Mouse (Mus musculus) retina, adult 2 months (tissue): ENCODE results near the gene Pak2.
"Not testable (repeated sequence)": the region's sequence is repeated elsewhere in the genome, so short reads cannot be mapped to it uniquely, and the experiment has no call there.

Experiments
- DNase-seq: peaks from one replicate; pipeline ENCODE4 v3.0.0-alpha.2; 2012; ENCODE audit warnings: low read depth, low spot score

The Pak2 gene

DNA sequence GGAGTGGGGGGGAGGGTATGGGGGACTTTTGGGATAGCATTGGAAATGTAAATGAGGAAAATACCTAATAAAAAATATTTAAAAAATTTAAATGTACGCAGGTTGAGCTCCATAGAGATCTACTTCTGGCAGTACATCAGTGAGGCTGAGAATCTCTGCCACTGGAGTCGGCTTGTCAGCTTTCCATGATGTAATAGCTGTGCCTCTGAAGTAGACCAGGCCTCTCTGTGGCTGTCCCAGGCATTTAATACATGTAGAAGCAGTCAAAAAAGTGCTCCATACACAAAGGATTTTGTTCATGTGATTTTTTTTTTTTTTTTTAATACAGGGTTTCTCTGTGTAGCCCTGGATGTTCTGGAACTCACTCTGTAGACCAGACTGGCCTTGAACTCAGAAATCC is 18.6 kb upstream of the Pak2 start:
- not testable (repeated sequence) for DNase-seq

DNA sequence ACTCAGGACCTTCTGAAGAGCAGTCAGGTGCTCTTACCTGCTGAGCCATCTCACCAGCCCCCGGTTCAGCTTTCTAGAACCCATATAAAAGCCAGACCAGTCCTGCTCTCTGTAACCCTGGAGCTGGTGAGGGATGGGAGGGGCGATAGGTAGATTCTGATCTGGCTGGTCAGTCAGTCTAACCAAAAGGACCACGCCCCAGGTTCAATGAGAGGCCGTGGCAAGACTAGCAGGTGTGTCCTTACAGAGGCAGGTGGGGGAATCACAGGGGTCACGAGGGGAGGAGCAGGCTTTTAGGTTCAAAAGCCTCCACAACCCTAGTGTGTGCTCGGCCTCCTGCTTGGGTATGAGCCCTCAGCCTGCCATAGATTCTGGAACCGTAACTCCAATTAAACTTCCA is 12.3 kb upstream of the Pak2 start:
- DNase-seq: no peak

DNA sequence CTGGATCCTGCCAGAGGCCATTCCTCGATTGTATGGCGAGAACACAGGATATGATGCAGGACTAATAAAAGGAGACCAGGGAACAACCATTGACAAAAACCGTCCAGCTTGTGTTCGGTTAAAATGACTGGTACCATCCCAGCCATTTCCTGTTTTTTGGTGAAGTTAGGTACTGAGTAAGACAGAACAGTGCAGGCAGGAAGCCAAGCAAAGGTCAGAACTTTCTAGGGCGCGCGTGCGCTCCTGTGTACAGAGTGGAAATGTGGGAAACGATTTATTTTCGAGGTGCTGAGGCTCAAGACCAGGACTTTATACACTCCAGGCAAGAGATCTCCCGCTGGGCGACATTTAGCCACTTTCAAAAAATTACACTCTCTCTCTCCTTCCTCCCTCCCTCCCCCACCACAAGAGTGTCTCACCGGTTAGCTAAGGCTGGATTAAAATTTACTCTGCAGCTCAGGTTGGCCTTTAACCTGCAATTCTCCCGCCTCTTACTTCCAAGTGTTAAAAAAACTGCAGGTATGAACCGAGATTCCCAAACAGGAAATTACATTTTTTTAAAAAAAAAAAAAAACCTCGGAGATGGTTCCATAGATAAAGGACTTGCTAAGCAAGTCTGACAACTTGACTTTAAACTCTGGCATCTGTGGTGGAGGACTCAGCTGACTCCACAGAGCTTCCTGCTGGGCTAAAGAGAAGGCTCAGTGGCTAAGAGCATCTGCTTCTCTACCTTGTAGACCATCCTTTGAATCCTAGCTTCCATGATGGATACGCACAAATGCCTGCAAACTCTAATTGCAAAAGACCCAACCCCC is 8.7 kb upstream of the Pak2 start:
- DNase-seq: no peak

DNA sequence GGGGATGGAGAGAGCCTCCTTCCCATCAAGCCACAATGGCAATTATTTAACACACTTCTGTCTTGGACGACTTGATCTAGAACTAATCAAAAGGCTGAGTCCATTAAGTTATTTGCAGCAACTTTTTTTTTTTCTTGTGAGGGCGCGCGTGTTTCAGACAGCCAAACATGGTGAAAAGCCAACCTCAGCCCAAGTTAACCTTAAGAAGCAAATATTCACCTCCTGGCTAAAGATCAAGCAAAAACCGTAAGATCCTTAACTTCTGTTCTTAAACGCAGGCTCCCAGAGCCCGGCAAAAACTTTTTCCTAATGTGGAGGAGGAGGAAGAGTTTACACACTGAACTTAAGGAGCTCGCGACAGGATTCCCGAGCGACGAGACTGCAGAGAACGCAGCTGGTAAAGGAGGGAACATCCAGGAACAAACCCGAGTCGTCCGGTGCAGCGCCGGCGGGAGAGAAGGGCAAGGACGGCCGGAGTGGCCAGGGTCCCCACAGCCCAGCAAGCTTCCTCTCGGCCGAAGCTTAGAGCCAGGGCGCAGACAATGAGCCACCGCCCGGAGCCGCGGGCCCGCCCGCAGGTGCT is 643 bp downstream of the Pak2 start:
- DNase-seq: no peak

DNA sequence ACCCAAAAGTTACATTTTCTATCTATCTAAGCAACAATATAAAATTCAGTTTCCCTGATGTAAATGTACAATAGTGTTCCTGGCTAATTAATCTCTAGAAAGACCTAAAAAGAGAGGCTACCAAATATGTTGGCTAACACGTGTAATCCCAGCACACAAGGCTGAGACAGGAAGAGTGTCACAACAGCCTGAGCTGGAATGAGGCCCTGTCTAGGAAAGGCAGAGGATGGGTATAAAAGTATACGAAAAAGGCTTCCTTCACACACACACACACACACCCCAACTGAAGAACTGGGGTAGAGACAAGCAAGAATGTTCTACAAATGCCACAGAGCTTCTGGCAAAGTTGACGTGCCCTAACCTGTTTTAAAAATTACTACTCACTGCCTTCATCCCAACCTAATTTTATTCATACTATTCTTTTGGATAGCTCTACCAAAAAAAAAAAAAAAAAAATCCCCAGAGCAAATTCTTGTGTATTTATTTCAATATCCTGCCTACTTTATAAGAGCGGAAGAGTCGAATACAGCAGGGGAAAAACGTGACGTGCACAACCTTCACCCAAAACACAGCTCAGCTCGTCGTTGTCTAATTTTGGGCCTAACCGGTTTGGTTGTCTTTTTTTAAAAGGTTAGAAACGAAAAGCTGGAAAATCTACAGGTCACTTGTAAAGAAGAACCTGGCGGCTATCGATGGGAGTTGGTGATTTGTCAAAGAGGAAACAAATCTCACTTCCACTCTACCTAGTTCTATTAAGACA is 1.3 kb downstream of the Pak2 start:
- DNase-seq: no peak

DNA sequence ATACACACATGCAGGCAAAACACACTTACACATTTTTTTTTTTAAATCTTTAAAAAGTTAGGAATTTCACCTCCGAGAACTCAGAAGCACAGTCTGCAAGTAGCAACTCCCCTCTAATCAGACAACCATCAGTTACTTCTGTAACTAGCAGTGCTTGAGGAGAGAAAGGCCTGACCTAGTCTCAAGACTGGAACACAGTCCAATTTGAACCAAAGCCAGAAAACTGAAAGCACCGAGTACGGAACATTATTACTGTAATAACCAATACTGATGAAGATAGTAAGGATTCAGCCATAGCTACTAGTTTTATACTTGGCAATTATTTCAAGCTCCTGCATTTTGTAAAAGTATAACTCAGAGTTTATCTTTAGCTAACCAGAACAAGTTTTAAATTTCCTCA is 2.7 kb downstream of the Pak2 start:
- DNase-seq: no peak

DNA sequence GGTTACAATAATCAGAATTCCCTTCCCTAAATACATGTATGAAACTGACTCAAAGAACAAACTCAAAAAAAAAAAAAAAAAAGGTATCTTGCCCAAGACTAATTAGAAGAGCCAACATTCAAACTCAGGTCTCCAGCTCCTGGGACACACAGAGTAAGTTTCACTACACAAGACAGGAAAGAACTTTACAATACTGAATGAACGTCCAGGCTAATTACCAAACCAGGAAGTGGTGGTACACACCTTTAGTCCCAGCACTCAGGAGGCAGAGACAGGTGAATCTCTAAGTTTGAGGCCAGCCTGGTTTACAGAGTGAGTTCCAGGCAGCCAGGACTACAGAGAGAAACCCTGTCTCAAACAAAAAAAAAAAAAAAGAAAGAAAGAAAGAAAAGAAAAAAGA is 3.4 kb downstream of the Pak2 start:
- DNase-seq: no peak

DNA sequence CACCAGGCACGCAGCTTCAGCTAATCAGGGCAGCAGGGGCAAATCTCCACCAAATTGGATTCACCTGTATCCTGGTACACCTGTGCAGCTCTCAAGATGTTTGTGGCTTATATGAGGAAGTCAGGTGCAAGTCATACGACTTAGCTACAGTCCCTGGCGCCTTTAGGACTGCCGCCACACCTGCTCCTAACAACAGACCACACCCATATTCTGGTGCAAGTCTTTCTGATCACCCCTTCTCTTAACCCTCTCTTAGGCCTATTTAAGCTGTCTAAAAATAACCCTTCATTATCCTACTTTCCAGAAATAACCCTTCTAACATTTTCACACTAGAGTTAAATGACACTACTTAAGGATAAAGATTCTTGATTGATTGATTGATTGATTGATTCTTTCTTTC is 9.1 kb downstream of the Pak2 start:
- DNase-seq: not testable (repeated sequence)

DNA sequence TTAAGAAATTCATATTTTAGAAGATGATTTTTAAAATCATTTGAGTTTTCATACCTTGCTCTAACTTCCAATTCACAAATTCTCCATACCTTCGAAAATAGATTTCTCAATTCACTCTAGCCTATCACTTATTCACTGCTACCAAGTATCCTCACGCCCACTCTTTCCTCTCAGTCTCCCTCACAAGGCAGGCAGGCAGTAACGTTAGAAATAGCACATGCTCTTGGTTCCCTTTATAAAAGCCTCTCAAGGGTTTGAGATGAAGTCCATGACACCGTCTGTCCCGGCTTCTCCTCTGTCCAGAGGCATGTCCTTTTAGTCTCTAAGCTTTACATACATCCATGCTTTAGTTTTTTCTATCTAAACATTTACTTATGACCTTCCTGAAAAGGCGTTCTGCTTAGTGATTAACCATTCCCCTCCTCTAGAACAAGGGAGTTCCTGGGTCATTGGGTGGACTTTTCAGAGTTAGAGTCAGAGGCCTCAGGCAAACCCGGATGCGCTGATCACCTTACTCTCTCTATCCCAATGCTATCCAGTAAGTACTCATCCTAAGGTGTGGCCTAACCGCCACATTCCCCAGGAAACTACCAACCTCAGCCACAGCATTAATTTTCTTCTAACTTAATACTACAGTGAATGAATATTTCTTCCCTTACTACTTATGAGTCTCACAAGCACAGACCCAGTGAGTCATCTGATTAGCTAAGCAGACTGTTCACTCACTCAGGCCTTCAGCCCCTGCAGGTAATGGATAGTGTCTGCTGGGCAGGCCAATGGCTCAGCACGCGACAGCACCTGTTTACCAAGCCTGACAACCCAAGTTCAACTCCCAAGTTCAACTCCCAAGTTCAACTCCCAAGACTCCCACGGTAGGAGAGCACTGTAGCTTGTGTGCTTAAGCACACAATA is 10.5 kb downstream of the Pak2 start:
- no peak for DNase-seq

DNA sequence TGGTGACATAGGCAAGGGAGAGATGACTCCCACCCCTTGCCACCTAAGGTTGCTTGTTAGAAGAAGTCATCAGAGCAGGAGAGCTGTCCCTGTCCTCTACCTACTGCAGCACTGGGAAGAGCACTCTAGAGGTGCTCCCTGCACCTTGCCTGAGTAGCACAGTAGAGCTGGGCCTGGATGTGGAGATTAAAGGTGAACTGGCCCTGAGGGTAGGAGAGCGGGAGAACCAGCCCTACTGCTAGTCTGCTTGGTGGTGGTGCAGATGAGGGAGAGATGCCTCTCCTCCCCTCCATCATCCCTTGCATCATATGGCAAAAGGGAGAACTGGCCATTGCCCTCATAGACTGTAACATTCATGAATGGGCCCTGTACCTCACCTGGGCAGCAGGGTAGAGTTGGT is 12.2 kb downstream of the Pak2 start:
- no peak for DNase-seq

DNA sequence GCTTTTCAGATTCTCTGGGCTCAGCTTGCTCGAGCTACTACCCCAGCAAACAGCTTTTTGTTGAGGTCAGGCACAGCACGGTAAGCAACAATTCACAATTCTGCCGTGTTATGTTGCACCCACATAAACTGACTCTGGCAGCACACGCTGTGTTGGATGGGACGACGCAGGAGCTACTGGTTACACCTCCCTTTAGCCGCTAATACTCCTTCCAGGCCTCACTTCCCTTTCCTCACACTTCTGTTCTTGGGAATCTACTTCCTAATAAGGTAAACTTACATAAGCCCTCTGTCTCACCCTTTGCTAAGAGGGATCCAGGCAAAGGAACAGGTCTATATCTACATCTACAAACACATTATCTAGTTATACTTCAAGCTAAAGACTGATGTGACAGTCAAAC is 15.2 kb downstream of the Pak2 start:
- no peak for DNase-seq

DNA sequence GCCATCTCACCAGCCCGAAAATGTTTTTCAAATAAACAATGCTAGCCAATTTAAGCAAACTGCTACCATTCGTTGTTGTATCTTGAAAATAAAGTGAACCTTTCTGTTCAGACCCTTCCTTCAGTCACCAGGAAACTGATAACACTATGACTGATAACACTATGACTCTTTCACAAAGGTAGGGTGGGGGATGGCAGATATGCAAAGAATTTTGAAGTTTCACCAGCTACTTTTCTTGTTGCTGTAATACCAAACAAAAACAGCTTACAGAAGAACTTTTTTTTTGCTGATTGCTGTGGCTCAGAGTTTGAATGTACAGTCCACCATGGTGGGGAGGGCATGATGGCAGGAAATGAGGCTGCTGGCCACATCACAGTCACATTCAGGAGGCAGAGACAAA is 16.9 kb downstream of the Pak2 start:
- DNase-seq: no peak

DNA sequence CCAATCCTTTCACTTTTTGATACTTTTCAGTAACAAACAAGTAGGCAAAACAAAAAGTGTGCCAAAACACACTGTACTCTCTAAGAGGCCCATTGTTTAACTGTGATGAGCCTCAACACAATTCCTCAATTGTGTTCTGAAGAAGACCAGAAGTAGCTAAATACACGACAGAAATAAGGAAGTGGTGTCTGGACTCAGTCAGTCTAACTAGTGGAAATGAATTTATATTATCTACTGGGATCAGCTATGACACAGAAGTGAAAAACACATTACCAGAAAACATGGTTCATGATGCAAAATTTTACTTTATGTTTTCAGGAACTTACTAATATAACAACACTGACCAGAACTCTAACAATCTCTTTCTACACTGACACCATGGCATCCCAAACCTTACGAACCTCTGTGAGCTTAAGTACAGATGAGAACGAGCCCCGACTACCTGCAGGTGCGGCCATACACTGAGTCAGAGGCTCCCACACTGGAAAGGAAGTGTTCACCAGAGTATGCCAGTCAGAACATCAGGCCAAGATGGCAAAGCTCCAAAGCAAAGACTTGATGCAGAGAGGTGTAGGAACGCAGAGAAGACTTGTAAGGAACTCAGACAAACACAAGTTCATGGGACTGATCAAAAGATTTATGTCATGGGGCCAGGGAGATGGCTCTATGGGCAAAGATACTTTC is 19.2 kb downstream of the Pak2 start:
- DNase-seq: no peak

DNA sequence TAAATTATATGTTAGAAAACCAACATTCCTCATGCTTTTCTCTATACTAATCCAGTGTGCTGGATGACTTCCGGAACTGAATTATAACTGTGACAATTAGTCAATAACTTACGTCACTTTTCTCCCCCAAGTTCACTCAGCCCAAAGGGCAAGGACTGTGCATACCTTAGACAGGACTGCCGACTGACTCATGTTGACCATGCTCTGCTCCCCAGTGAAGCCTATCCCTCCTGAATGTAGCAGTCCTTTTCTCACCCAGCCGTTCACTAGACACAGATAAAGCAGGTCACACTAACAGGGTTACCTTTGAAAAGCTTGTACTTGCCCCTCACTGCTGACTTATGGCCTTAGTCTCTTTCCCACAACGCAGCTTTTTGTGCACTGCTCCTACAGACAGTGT is 20.3 kb downstream of the Pak2 start:
- DNase-seq: no peak

DNA sequence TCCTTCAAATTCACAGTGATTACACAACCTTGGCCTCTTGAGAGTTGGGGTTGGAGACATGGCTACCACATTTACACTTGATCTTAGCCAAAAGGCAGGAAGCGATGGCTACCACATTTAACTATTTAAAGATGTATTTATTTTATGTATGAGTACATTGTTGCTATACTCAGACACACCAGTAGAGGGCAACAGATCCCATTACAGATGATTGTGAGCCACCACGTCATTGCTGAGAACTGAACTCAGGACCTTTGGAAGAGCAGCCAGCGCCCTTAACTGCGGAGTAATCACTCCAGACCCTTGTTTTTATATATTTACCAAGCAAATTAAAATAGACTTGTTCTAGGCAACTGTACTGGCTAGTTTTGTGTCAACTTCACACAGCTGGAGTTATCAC is 36.8 kb downstream of the Pak2 start:
- no peak for DNase-seq

DNA sequence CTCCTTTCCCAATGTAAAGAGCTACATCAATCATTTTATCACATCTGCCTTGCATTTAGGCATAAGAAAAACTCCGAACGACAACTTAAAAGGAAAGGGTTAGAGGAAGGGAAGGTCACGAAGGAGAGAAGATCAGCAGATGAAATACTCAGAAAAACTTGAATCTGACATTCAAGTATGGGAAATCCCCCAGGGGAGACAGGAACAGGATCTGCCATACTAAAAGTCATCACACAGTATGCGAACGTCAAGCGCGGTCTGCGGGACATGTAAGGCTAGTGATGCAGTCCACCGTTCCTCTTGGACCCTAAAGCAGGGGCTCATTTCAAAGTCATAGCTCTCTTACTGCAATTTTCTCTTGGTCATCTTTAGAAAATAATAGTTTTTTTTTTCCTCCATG is 59.5 kb downstream of the Pak2 start:
- no peak for DNase-seq

DNA sequence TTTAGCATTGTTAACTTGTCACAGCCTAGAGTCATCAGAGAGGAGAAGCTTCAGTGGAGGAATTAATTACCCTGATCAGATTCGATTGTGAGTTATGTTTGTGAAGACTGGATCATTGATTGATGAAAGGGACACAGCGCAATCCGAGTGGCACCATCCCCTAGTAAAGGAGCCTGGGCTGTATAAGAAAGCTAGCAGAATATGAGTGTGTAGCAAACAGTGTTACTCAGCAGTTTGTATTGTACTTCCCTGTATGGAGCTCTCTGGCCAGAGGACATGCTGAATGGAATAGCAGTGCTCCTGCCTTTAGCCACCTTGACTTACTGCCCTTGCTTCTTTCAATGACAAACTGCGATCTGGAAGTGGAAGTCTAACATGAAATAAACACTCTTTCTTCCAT is 68.8 kb downstream of the Pak2 start:
- DNase-seq: no peak

DNA sequence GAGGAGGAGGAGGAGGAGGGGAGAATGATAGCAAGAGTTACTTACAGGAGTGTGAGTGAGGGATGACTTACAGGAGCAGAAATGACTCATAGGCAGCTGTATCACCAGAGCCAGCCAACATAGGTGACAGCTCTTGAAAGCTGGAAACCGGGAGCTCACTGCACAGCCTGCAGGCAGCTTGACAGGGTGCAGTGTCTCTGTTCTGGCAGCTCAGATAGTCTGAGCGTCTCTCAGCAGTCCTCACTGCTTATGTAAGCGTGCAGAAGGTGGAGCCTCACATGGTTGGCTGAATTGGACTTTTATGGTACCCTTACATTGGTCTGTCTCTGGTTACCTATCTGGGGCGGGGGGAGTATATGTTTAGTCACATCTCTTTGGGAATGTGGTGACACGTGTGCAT is 69.2 kb downstream of the Pak2 start:
- no peak for DNase-seq

DNA sequence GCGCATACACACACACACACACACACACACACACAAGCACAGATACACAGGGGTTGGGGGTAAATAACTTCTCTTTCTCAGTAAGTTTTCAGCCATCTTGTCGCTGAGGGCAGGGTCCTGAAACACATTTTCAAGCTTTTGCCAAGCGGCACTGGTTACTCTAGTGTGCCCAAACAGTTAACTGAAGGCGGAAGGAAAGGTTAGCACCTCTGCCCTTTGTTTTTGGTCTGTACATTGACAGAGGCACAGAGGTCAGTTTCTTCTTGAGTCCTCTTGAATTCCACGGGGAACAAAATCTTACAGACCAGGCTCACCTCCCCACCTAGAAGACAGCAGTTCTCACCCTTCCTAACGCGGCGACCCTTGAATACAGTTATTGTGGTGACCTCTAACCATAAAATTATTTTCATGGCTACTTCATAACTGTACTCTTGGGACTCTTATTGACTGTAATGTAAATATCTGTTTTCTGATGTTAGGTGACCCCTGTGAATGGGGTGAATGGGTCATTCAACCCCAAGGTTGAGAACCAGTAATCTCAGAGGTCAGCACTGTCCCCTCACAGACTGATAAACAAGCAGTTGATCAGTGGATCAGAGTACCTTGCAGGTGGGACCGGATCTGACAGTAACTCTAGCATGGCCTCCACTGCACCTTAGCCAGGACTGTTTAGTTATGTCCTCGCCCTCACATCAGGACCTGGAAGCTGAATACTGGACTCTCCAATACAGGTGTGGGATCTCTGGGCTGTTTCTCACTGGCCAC is 70.4 kb downstream of the Pak2 start:
- no peak for DNase-seq

DNA sequence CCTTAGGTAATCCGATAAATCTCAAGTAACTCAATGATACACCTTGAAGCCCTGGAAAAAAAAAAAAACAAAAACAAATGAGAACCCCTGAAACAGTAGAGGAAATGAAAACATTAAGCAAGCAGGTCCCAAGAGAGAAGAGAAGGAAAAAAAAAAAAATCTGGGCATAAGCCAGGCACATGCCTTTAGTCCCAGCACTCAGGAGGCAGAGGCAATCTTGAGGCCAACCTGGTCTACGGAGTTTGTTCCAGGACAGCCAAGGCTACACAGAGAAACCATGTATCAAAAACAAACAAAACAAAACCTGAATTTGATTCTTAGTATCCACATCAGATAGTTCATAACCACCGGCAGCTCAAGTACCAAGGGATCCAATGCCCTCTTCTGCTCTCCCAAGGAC is 74.4 kb downstream of the Pak2 start:
- no peak for DNase-seq
